Mouse (Mus musculus): ENCODE data around the gene Sfxn2. TPM values are rescaled to one million over a fixed set of nuclear protein-coding genes. Genes with fewer than 3 reads are reported as not detected.

Gene Sfxn2
- polyA plus RNA-seq, 3 experiments from 2014 or later = 3.8 to 9.2 (median 8.7) TPM

DNA sequence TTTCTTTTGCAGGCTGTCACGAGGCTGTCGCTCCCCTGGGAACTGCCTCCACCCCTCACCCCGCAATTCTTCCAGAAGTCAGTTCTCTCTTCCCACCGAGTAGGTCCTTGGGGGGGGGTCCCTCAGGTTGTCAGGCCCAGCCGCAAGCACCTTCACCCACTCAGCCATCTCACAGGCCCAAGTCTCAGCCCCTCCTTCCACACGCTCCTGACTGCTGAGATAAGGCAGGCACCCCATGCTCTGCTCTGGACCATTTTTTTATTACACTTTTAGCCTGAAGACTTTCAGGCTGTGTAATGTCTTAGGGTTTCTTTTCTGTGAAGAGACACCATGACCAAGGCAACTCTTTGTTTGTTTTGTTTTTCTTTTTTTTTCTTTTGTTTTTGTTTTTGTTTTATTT is 64.4 kb downstream of the Sfxn2 start:
- ATAC-seq = no peak

GRCm38 (mm10) chr19:46639053-46639452 is 65.9 kb downstream of the Sfxn2 start:
- ATAC-seq = no peak

GRCm38 (mm10) chr19:46639496-46639895 is 66.3 kb downstream of the Sfxn2 start:
- ATAC-seq = no peak

DNA sequence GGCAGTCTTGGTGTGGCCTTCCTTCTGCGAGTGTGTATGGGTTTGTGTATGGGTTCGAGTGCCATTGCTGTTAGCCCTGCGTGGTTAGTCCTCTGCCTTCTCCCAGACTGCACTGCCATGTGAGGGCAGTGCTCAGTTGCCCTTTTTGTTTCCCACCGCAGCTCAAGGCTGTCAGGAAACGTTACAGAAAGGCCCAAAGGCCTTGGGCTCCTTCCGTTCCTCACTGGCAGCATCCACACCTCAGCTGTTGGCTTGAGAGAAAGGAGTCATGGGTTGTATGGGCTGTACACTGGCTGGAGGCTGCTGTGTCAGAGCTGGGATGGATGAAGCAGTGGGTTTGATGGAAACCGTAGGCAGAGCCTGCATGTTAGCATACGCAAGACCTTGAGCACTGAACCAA is 67.6 kb downstream of the Sfxn2 start:
- ATAC-seq = no peak

DNA sequence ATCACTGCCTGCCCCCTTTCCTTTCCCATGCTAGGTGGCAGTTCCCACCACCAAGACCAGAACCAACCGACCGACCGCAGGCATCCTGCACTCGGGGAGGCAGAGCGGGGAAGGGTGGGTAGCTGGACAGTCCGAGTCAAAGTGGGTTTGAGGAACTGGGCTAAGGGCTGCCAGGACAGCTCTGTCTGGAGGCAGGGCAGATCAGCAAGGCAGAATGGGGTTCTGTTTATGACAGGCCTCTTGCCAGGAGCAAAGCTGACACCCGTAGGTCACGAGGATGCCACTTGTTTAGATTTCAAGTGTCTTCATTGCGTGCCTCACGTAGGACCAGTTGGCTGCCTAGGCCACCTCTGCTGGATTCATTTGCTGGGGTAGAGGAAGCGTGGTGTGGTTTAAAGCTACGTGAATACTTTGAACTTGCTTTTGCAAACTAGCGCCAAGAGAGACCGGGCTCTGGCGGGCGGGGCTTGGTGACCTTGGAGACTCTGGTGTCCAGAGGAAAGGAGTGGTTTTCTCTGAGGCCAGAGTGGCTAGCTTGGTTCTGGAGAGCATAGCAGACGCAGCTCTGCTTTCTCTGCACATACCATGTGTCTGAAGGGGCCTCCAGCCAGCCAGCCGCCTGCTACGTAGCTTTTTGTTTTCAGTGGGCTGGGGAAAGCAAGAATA is 68.4 kb downstream of the Sfxn2 start:
- no peak for ATAC-seq

GRCm38 (mm10) chr19:46642136-46642753 is 69.1 kb downstream of the Sfxn2 start:
- no peak for ATAC-seq

DNA sequence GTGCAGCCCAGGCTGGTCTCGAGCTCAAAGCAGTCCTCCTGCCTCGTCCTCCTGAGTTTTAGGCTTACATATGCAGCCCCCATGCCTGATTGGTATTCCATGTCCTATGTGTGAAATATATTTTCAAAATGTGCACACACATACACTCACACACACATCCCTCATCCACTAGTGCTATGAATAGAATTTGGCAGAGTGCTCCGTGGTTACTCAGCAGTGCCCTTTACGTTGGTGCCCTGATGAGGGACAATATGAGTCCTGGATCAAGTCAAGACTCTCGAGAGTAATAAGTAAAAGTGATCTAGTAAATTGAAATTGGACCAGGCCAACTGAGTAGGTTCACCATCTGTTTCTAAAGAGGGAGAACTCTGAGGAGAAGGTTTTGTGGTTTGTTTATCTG is 70.1 kb downstream of the Sfxn2 start:
- ATAC-seq = no peak

DNA sequence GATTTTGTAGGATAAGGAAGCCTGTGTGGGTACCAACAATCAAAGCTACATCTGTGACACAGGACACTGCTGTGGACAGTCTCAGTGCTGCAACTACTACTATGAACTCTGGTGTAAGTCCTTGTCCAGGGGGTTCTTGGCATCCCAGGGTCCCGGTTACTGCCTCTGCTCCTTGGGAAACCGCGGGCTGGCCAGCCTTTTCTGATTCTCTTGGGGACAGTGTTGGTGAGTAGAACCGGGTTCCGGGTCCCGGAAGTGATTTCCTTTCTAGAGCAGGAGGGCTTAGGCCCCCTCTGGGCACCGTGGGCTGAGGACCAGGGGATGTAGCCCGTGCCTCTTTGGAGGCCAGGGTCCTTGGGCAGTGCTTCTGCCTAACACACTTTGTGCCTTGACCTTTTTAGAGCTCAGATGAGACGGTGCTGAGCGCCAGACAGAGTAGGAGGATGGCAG is 71.2 kb downstream of the Sfxn2 start:
- no peak for ATAC-seq

- ATAC-seq = no peak
Measured at GRCm38 (mm10) chr19:46644793-46645602, 71.8 kb downstream of the Sfxn2 start.

DNA sequence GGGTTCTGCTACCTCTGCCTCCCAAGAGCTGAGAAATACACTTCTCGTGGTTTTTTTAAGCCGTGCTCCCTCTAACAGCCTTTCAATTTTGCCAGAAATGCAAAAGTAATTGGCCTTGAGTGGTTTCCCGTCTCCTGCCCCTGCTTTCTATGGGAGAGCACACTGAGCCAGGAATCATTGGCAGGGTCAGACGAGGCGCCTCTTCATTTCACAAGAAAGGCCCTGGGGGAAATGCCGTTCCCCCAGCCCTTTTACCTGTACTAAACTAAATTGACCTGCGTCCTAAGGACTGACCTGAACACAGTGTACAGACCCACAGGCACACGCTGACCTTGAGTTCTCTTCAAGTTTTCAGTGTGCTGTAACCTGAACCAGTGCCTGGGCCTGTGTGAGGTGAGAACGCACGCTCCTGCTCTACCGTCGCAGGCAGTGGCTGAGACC is 72.9 kb downstream of the Sfxn2 start:
- no peak for ATAC-seq

DNA sequence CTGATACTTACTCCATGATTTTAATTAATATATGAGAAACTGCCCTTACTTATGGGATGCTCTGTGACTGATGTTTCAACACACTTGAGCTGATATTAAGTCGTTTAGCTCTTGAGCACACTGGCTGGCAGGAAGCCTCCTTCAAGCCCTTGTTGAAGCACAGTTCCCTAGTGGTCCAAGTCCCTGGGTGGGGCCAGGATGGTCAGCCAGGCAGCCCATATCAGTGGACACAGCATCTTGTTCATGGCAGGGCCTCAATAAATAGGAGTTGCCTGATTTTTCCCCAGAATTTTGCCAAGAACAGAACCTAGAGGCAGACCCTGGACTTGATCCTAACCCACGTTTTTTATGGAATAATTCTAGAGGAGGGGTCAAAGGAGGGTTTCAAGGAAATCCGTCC is 74.1 kb downstream of the Sfxn2 start:
- ATAC-seq = no peak

Other genes with a start within 250 kb of the Sfxn2 start
- gene Psd, start 246.2 kb upstream of the Sfxn2 start, polyA plus RNA-seq (2017; shearing (Covaris generic)) = 1 to 10 TPM; 3.1 to 4.1 (median 4.0) TPM
- 1 to 10 TPM; 3.9 to 6.4 (median 4.5) TPM for gene Fbxl15, start 245.2 kb upstream of the Sfxn2 start, polyA plus RNA-seq (2017; shearing (Covaris generic))
- 10 to 100 TPM; 34.9 to 54.1 (median 46.6) TPM for gene Cuedc2, start 234.7 kb upstream of the Sfxn2 start, polyA plus RNA-seq (2017; shearing (Covaris generic))
- gene Mfsd13a, start 232.2 kb upstream of the Sfxn2 start, polyA plus RNA-seq (2017; shearing (Covaris generic)) = 1 to 10 TPM; 4.3 to 8.1 (median 5.9) TPM
- gene 2310034G01Rik, start 223.1 kb upstream of the Sfxn2 start, polyA plus RNA-seq (2017; shearing (Covaris generic)) = under 1 TPM in 2 of 3 experiments, not detected in 1; 0.24 to 0.44 TPM
- gene Actr1a, start 177.6 kb upstream of the Sfxn2 start, polyA plus RNA-seq (2017; shearing (Covaris generic)) = 100 to 1,000 TPM in 1 of 3 experiments, 10 to 100 TPM in 2; 77.1 to 105 (median 78.0) TPM
- 10 to 100 TPM; 10.7 to 13.6 (median 12.5) TPM for gene Sufu, start 176.5 kb upstream of the Sfxn2 start, polyA plus RNA-seq (2017; shearing (Covaris generic))
- 10 to 100 TPM; 24.1 to 26.3 (median 25.9) TPM for gene Trim8, start 71.7 kb upstream of the Sfxn2 start, polyA plus RNA-seq (2017; shearing (Covaris generic))
- gene Arl3, start 167 bp upstream of the Sfxn2 start, polyA plus RNA-seq (2017; shearing (Covaris generic)) = 10 to 100 TPM; 25.9 to 27.1 (median 26.8) TPM
- gene Wbp1l, start 25.7 kb downstream of the Sfxn2 start, polyA plus RNA-seq (2017; shearing (Covaris generic)) = 10 to 100 TPM; 16.4 to 19.4 (median 16.5) TPM
- under 1 TPM in 1 of 3 experiments, not detected in 2; 0.52 TPM for gene Cyp17a1, start 99.8 kb downstream of the Sfxn2 start, polyA plus RNA-seq (2017; shearing (Covaris generic))
- gene Borcs7, start 116.5 kb downstream of the Sfxn2 start, polyA plus RNA-seq (2017; shearing (Covaris generic)) = 10 to 100 TPM in 1 of 3 experiments, 1 to 10 TPM in 2; 6.0 to 10.8 (median 8.0) TPM
- 10 to 100 TPM in 2 of 3 experiments, 1 to 10 TPM in 1; 2.8 to 12.8 (median 12.7) TPM for gene As3mt, start 134.1 kb downstream of the Sfxn2 start, polyA plus RNA-seq (2017; shearing (Covaris generic))
- gene Cnnm2, start 188.2 kb downstream of the Sfxn2 start, polyA plus RNA-seq (2017; shearing (Covaris generic)) = 1 to 10 TPM in 1 of 3 experiments, under 1 TPM in 2; 0.36 to 1.2 (median 0.44) TPM